In genomic region chr4:56867761-56868160, GRCm38 (mm10) we compare ENCODE assay signal across 20 mouse cellular contexts.
"Had no signal": no experiment of that assay in that cellular context is flagged by ENCODE, and none has a peak within 500 bp of the region (broad histone marks: within the 10 kb centered on the region; RNA-seq: fewer than 3 reads in every experiment).

No protein-coding gene starts in this region.

- H3K27me3 ChIP-seq: liver, embryonic 13.5 days; midbrain, embryonic 12.5 days had no signal

- H3K4me3 ChIP-seq: layer of hippocampus, adult 2 months; left cerebral cortex, adult 2 months; liver, embryonic 13.5 days; midbrain, embryonic 12.5 days; myocyte had no signal

- H3K9ac ChIP-seq: liver, embryonic 13.5 days; midbrain, embryonic 12.5 days had no signal

- H3K4me2 ChIP-seq: liver, embryonic 13.5 days; midbrain, embryonic 12.5 days had no signal

- DNase-seq: layer of hippocampus, adult 9-11 months; liver, embryonic 13.5 days; lung, adult 2 months; lung, postnatal 14 days; lung, postnatal 4 days; right cerebral cortex, adult 18-20 months; right cerebral cortex, postnatal 14 days; right cerebral cortex, postnatal 4 days; thymus, adult 2 months; thymus, postnatal 14 days; thymus, postnatal 4 days had no signal

- ATAC-seq: hindbrain, postnatal 0 days; inflammation-experienced regulatory T-cells, adult 6 months; intestine, embryonic 16.5 days; midbrain, embryonic 16.5 days had no signal

- H3K36me3 ChIP-seq: liver, embryonic 13.5 days had no signal

- H3K9me3 ChIP-seq: liver, embryonic 13.5 days; midbrain, embryonic 12.5 days had no signal

- H3K27ac ChIP-seq: hindbrain, postnatal 0 days; layer of hippocampus, adult 2 months; left cerebral cortex, adult 2 months; liver, embryonic 13.5 days; midbrain, embryonic 12.5 days; stomach, postnatal 0 days had no signal
